Mouse (Mus musculus) lung, postnatal 25 days (tissue): ENCODE data around the gene Pdk2.

Source experiments
- DNase-seq: peaks from one replicate; pipeline ENCODE4 v3.0.0; 2022; ENCODE audit warnings: low spot score

Pdk2 gene

DNA sequence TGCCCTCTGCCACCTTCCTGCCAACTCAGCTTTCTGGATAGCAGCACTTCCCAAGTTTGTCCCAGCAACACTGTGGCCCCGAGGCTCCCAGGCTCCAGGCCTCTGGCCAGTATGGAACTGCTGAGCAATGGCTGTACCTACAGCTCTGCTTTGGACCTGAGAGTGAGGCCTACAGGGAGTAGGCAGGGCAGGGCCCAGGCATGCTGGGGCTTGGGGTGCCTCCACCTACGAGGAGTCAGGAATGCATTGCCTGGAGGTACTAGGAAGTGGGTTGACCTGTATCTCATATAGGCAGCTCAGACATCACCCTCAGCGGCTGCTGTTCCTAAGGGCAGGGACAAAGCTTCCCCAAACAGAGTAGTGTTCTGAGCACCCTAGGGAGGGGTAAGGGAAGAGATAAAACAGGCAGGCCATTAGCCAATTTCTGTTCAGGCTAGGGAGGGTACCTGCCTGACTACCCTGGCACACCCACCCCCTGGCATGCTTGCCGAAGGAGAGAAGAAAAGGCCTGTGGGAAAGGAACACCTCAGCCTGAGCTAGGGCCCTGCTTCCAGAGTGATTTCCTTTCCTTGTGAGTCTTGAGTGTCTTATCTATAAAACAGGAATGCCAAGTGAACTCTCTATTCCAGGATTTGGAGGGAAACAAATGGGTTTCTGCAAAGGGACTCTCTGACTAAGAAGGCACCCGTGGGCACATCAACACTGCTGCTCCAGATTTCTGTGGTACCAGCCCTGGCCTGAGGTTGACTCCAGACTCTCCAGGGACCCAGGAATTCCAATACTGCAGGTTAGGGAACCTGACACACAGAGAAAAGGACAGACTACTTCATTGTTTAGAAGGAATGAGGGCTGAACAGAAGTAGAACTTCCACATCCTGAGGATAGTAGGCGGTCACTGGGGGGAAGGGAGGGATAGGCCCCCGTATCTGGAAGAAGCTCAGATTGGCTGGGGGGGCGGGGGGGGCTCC is 29.3 kb upstream of the Pdk2 start:
- no peak for DNase-seq

DNA sequence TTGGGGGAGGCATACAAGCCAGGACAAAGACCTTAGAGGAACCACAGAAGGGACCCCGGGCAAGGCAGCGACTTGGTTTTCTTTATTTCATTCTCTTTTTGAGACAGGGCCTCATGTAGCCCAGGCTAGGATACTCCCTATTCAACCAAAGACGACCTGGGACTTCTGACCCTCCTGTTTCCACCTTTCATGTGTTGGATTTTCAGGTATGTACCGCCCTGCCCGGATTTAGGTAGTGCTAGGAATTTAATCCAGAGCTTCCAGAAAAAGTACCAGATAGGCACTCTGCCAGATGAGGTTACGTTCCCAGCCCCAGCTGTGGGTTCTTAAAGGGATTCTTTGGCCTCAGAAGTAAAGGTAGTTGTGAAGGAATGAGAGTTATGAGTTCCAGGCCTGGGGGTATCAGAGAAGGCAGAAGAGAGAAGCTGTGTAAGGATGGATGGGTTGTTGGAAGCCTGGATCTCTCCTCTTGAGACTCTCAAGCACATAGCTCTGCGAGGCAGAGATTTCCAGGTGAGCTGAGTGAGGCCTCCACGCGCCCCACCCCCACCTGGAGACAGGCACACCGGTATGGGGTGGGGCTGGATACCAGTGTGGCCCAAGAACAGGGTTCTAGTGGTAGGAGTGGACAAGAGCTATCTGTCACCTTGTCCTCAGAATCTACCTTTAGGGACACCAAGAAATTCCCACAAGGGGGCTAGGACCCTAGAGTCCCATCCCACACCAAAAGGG is 28.2 kb upstream of the Pdk2 start:
- DNase-seq, result no peak

DNA sequence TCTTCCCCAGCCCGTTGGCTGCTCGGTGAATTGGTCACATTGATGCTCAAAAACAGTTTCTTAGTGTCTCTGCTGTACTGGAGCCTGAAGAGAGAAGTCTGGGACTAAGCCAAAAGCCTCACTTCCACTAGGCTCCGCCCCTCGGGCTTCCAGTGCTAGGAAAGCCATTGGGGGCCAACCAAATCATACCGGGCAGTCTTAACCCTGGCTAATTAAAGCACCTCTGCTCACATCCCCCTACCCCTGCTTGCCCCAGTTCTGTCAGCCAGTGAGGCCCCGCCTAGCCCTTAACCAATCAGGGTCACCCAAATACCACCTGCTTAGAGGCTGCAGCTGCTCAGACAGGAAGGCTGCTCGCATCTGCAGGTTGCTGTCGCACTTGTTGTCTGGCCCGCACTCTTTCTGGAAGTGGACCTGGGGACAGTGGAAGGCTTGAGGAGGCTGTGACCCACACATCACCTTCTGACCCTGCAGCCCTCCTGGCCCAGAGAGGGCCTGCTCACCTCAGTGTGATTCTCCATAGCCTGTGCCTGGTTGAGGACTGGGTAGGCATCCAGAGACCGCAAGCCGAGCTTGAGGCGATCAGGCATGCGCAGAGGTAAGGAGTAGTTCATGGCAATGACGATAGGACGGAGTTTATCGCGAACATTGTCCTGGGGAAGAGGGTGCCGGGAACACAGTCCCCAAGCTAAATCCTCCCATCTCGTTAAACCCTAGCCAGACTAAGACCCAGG is 15.8 kb upstream of the Pdk2 start:
- no peak for DNase-seq

DNA sequence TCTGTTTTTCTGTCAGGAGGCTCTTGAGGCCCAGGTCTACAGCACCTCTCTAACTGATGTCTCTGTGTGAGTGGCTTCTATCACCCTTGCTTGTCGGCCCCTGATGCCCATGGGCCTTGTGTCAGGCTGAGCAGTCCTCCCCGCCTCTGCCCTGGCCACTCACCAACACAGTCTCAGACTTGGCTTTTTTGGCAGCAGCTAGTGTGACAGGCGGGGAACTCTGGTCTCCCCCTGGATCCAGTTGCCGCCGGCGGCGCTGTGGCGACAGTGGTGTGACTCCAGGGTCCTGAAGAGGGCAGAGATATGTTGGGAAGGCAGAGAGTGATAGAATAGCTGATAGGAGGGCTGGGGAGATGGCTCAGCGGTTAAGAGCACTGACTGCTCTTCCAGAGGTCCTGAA is 11.9 kb upstream of the Pdk2 start:
- no peak for DNase-seq

DNA sequence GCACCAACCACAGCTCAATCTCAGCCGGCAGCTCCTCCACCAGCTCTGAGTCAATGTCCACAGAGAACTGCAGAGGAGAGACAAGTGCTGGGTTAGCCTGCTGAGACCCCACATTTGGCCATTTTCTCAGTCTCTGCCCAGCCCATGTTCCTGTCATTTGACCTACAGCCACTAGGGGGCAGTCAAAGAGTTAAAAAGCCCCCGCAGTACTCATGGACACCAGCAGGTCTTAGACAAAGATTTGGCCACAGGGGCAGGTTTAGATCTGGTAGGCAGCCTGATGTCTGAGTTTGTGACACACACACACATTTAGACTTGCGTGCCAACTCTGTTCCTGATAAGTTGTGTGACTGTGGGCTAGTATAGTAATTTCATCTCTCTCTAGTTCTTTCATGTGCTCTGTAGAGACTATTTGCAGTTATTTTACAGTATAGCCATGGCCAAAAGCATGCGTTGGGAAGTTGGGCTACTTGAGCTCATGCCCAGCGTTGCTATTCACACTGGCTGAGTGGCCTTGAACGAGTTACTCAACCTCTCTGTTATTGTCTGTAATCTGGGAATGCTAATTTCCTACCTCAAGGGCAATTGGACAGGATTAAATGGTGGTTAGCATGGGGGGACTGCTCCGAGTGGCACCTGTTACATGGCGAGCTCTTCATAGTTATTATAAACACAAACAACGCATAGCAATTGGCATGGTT is 6.0 kb upstream of the Pdk2 start:
- DNase-seq, result peak; percentile 64

DNA sequence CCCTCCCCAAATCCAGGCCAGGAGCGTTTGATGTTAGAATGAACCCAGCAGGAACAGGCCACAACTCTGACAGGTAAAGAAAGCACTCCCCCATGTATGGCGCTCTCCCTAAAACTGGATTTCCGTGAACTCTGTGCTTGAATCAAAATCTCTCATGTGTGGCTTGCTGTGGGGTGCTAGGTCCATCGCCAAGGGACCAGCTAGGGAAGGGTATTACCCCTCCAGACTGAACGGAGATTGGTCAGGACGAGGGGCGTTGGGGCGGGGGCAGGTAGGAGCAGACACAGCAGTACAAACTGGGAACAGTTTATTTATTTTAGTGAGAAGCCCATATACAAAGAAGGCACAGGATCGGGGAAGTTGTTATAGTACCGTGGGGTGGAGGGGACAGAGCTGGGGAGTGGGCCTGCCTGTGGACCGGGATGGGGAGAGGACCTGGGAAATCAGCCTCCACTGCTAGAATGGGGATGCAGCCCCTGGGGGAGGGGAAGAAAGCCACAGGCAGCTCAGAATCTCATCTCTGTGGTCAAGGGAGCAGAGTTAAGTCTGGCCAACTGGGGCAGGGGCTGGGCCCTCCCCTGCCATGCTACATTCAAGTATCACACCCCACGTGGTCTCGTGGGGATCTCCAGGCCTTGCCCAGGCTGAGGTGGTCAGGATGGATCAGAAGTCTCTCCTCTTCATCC is 3.2 kb upstream of the Pdk2 start:
- DNase-seq, result no peak

DNA sequence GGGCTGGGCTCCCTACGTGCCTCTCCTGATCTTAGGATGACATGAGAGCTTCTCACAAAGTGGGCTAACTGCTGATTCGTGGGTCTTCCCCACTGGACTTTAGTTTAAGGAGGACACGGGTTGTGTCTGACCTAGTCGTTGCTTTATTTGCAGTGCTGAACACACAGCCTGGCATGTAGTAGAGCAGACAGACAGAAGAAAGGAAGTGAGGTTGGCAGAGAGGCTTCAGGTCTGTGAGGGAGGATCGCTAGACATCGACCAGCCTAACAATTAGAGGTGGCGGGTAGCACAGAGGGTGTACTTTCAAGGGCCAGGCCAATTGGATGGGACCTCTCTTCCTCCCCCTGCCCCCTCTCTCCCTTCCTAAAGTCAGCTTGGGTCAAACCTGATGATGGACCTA is 2.5 kb upstream of the Pdk2 start:
- no peak for DNase-seq

DNA sequence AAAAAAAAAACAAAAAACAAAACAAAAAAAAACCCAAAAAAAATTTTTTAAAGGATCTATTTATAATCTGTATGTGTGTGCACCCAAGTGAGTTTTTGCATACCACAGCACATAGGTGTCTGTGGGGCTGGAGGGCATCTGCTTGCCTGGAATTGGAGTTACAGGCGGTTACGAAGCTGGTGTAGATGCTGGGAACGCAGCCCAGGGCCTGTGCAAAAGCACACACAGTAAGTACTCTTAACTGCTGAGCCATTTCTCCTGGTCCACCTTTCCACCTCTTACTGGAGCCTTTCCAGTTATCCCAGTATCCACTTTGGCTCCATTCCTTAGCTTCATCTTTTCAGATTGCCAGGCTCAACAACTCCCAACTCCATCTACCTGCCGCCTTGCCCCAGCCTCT is 1.9 kb upstream of the Pdk2 start:
- no peak for DNase-seq

DNA sequence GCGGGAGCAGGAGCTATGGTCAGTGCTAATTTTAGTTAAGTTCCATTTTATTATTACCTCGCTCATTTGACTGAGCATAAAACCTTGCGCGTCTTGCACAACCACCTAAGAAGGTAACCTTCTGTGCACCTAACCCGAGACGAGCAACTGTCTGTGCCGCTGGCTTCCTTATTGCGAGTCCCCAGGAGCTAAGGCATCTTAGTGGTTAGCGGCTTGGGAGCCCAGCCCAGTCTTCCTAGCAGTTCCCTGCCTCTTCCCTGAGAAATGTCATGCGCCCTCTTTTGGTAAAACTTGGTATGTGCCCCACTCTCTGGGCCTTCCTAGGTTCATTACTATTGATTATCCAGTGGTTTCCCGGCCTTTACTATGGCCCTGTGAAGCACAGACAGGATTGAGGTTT is 942 bp upstream of the Pdk2 start:
- peak; percentile 88 for DNase-seq

DNA sequence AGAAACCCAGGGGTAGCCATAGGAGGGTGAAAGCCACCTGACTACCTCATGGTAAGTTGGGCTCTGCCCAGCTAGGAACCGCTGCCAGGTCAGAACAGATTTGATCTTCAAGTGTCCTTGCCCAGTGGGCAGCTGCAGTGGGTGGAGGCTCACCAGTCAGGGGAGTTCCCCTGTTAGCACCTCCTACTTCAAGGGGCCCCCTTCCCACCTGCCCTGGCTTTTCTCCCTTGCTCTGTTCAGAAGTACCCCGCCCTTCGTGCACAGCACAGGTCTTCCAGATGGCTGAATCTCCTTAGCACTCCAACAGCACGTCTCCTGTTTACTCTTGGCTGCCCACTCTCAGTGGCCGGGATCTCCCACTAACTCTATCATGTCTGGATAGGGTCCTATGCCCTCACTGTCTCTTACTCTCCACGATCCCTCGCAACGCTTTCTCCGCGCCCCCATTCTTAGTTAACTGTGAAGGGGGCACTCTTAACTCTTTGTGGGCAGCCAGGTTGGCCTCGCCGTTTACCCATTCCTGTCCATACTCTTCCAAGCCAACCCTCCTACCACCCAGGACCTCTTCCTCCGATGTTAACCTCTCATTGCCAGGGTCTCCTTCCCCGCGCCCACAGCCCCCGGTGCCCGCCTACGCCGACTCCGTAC is 539 bp downstream of the Pdk2 start:
- peak; percentile 84 for DNase-seq

DNA sequence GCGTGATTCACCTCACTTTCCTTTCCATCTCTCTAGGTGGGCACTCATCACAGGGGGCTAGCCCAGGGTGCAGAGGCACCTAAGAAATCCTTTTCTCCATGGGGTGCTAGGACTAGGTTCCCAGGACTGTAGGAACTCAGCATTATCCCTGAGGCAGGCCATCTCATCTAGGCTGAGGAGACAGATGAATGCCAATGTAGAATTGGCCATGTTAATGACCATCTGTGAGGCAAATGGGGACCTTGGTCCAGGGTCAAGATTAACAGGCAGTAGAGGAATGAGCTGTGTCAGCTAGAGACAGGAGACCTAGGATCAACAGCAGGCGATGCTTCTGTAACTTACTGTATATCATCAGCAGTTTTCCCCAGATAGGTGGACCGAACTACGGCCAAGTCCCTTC is 1.4 kb downstream of the Pdk2 start:
- DNase-seq, result no peak

DNA sequence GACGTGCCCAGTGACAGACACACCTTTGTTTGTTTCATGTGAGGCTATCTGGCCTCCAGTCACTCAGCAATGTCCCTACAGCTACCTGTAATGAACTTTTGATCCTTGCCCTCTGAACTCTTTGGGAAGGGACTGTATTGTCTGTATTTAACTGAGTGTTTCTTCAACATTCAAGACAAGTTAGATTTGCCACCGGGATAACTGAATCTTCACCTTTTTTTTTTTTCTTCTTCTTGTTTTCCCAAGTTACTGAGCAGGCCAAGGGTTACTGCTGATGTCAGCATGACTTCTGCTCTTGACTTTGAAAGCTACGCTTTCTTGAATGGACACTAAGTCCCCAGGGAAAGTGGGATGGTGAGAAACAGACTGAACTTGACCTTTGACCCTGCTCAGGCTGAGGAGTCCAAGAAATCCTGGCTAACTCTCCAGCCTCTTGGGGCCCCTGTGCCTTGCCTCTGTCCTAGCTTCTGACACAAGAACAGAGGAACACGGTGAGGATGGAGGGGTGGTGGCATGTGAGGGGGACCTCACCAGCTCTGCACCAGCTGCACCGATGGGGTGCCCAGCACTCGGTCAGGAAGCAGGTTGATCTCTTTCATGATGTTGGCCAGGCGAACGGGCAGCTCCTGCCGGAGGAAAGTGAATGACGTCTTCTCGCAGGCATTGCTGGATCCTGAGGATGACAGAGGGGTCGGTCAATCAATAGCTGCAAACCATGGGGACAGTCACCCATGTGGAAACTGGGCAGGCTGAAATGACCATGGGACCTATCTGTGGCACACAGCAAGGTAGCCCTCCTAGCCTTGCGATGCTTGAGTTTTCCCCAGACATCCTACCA is 2.1 kb downstream of the Pdk2 start:
- no peak for DNase-seq

DNA sequence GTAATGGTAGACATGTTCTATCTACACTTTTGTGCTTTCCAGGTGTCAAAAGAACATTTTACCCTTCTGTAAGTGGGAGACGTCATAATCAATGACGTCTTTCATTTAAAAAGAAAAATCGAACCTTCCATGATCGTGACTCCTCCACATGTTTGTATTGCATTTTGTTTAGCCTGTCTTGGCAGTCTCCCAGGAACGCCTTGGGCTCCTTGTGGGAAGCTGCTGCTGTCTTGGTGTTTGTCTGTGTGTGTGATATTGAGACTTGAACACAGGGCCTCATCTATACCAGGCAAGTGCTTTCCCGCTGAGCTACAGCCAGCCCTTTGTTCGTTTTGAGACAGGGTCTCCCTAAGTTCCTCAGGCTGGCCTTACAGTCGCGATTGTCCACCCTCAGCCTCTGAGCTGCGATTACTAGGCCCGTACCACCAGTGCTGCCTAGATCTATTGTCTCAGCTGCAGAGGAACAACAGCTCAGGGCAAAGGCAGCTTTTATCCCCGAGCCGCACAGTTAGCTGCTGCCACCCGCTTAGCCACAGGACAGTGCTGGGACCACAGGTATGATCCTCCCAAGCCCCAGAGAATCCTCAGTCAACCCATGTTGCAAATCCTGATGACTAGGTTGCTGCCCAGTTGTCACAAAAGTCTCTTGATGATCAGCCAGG is 2.9 kb downstream of the Pdk2 start:
- DNase-seq, result no peak

DNA sequence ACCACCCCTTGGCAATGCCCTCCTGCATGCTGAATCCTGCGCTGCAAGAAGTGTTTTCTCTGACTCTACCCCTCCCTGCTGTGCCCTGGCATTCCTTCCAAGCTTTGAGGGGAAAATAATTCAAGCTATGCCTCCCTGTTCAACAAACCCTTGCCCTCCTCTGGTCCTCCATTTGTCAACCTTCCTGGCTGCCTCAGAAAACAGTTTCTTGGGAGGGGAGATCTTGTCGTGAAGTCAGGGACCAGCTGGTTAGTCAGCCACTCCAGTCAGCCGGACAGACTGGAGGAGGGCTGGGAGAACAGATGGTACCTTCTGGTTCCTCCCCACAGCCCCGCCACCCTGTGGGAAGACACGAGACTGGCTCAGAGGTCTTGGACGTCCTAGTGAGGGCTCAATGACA is 3.8 kb downstream of the Pdk2 start:
- DNase-seq, result no peak

DNA sequence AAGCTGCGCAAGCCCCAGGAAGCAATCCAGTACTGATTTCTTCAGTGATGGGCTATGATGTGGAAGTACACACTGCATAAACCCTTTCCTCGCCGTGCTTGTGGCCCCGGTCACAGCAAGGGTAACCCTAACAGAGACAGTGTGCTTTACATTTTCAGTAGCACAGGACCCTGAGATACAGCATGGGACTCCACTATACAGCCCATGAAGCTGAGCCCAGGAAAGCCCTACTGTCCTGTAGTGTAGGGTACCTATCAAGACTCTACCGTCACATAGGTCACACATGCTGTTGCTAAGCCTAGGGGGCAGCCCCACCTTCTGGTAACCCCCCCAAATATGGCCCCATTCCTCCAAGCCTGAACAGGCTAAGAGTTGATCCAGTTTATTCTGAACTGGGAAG is 4.6 kb downstream of the Pdk2 start:
- no peak for DNase-seq

DNA sequence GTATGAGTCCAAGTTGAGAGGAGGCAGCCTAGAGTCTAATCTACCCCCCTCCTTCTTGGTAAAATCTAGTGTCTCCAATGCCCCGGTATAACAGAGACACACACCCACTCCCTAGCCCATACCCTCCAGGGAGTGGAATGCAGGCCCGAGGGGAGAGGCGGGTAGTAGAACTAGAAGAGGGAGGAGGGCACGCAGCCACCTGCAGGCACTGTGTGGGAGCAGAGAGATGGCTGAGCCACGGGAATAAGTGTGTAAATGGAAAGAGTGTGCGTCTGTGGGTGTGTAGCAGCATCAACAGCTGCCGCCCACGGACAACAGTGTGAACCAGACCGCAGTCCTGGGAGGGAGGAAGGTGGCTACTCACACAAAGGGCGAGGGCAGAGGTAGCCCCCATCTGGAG is 6.3 kb downstream of the Pdk2 start:
- no peak for DNase-seq

DNA sequence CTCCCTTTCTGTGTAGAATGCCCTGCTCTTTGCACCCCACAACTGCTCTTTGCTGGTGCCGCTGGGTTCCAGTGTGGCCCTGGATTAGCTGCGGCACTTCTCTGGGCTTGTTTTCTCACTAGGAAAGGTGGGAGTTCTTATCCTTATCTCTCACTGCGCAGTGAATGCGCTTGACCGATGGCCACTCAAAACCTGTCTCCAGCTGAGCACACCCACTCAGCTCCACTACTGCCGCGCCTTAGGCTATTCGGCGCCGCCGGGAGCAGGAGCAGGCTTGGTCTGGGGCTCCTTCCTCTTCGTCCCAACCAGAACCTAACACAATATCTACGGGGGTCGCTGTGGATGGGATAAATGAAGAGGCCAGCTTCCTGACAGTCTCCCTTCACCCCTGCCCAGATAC is 7.5 kb downstream of the Pdk2 start:
- no peak for DNase-seq

DNA sequence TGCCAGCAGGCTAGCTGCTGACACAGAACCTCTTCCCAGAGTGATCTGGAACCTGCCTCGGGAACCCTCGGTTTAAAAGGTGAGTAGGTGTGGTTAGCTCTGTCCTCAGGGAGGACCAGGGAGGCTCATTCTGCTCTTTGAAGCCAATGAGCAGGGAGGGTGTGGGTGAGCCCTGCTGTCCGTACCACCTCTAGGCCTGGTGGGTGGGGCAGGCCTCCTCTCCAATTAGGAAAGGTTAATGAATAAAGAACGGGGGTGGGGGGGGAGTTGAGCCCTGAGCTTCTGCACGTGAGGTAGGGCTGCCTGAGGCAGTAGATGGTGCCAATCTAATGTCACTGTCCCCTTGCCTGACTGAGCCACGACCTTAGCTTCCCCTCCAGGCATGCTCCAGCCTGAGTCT is 8.2 kb downstream of the Pdk2 start:
- no peak for DNase-seq

DNA sequence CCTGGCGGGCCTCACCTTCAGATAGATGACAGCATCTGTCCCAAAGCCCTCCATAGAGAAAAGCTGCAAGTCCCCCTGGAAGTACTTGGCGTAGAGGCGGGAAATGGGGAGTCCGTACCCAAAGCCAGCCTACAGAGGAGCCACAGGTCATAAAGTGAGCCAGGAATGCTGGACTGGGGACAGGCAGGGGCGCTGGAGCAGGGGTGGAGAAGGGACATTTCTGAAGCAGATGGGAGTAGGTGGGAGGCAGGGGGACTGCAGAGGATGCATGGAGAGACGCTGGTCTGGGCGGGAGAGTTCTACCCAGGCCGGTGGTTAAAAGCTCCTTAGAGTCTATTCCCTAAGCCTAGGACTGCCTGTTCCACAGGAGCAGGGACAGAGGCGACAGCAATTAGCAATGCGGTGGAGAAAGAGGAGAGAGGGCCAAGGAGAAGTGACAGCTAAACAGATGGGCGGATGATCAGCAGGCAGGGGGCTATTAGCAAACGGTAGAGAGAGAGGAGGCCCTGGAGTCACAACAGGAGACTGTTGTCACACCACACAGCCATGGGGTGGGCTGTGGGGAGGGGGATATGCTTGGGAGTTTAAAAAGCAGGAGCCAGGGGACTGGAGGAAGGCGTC is 13.2 kb downstream of the Pdk2 start:
- DNase-seq, result no peak
